Mouse (Mus musculus): Measurements from ENCODE around the gene Igf2bp3. TPM values are rescaled to one million over a fixed set of nuclear protein-coding genes. Genes with fewer than 3 reads are reported as not detected.

Gene Igf2bp3
- polyA plus RNA-seq, 1 experiment = 22.0 TPM

DNA sequence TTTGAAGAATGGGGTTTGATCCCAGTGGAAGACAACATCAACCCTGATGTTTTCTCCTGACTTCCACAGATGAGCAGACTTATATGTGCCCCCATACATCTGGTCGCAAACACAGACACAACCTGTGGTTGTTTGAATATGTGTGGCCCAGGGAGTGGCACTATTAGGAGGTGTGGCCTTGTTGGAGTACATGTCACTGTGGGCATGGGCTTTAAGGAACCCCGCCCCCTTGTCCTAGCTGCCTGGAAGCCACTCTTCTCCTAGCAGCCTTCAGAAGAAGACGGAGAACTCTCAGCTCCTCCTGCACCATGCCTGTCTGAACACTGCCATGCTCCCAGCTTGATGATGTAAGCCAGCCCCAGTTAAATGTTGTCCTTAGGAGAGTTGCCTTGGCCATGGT is 94.4 kb downstream of the Igf2bp3 start:
- no peak for DNase-seq (ENCODE audit: low read depth)
- no peak for TF ChIP-seq POLR2A (IDR thresholded peaks at IDR 0.05; ENCODE audit: borderline replicate concordance, extremely low read depth, insufficient read depth, insufficient read length, poor library complexity, severe bottlenecking)
- TF ChIP-seq CTCF (IDR thresholded peaks at IDR 0.05; ENCODE audit: borderline replicate concordance, extremely low read depth, insufficient read depth, insufficient read length) = no peak

- no peak for TF ChIP-seq POLR2A (IDR thresholded peaks at IDR 0.05; ENCODE audit: borderline replicate concordance, extremely low read depth, insufficient read depth, insufficient read length, poor library complexity, severe bottlenecking)
- TF ChIP-seq CTCF (IDR thresholded peaks at IDR 0.05; ENCODE audit: borderline replicate concordance, extremely low read depth, insufficient read depth, insufficient read length) = no peak
- peak; percentile 52 for DNase-seq (ENCODE audit: low read depth)
Observed at GRCm38 (mm10) chr6:49119462-49120135, 95.2 kb downstream of the Igf2bp3 start.

- TF ChIP-seq CTCF (IDR thresholded peaks at IDR 0.05; ENCODE audit: borderline replicate concordance, extremely low read depth, insufficient read depth, insufficient read length) (no peak), POLR2A (IDR thresholded peaks at IDR 0.05; ENCODE audit: borderline replicate concordance, extremely low read depth, insufficient read depth, insufficient read length, poor library complexity, severe bottlenecking) (no peak)
Observed at GRCm38 (mm10) chr6:49118446-49118845, 96.3 kb downstream of the Igf2bp3 start.

DNA sequence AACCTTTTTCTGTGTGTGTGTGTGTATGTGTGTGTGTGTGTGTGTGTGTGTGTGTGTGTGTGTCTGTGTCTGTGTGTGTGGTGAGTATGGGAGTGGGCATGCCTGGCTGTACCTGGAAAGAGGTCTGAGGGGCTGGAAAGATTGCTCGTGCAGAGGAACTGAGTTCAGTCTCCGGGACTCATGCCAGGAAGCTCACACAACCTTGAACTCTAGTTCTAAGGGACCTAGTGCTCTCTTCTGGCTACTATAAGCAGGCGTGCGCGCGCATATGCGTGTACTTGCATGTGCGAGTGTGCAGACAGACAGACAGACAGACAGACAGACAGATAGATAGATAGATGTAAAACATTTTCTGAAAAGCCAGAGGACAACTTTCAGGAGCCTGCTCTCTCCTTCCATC is 98.5 kb downstream of the Igf2bp3 start:
- TF ChIP-seq CTCF (IDR thresholded peaks at IDR 0.05; ENCODE audit: borderline replicate concordance, extremely low read depth, insufficient read depth, insufficient read length) (no peak), POLR2A (IDR thresholded peaks at IDR 0.05; ENCODE audit: borderline replicate concordance, extremely low read depth, insufficient read depth, insufficient read length, poor library complexity, severe bottlenecking) (no peak)

More at GRCm38 (mm10) chr6:49118446-49118845, 96.3 kb downstream of the Igf2bp3 start:
- DNase-seq (ENCODE audit: low read depth) = no peak

DNA sequence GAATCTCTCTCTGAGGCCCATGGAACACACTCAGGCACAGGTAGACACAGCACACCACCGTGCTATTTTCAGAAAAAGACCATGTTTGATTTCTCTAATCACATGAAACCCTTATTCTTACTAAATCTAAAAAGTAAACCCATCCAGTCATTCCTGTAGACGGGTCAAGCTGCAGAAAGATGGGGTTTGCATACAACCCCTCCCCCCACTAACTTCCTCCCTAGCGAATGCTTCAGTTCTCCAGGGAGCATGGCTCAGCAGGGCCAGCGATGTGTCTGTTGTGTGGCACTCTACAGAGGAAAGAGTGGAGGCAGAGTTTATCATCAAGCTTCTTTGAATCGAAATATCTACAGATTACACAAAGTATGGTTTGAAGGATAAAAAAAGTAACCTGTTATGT is 99.2 kb downstream of the Igf2bp3 start:
- DNase-seq (ENCODE audit: low read depth) = no peak
- no peak for TF ChIP-seq POLR2A (IDR thresholded peaks at IDR 0.05; ENCODE audit: borderline replicate concordance, extremely low read depth, insufficient read depth, insufficient read length, poor library complexity, severe bottlenecking)

More for the DNA sequence above, 98.5 kb downstream of the Igf2bp3 start:
- DNase-seq (ENCODE audit: low read depth) = no peak

DNA sequence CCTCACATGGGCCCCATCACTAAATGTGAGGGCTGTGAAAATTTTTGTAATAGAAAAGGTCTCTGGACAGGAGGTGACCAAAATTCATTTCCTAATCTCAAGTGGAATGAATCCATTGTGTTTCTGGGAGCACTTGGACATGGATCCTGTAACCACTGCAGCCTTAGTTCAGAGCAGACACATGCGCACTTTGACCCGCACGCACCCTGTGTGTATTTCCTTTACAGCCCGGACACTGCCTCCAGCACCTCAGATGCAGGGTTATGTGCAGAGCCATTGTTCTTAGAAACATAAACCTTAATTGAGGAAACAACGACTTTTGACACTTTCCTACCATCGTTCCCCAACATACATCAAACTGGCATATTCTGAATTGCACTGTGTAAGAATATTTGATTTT is 100.3 kb downstream of the Igf2bp3 start:
- TF ChIP-seq POLR2A (IDR thresholded peaks at IDR 0.05; ENCODE audit: borderline replicate concordance, extremely low read depth, insufficient read depth, insufficient read length, poor library complexity, severe bottlenecking) = no peak
- TF ChIP-seq CTCF (IDR thresholded peaks at IDR 0.05; ENCODE audit: borderline replicate concordance, extremely low read depth, insufficient read depth, insufficient read length) = no peak
- DNase-seq (ENCODE audit: low read depth) = no peak

- TF ChIP-seq CTCF (IDR thresholded peaks at IDR 0.05; ENCODE audit: borderline replicate concordance, extremely low read depth, insufficient read depth, insufficient read length) = no peak
- TF ChIP-seq POLR2A (IDR thresholded peaks at IDR 0.05; ENCODE audit: borderline replicate concordance, extremely low read depth, insufficient read depth, insufficient read length, poor library complexity, severe bottlenecking) = no peak
Observed at GRCm38 (mm10) chr6:49113895-49114294, 100.9 kb downstream of the Igf2bp3 start.

GRCm38 (mm10) chr6:49109196-49109595 is 105.6 kb downstream of the Igf2bp3 start:
- DNase-seq (ENCODE audit: low read depth) = no peak
- no peak for TF ChIP-seq POLR2A (IDR thresholded peaks at IDR 0.05; ENCODE audit: borderline replicate concordance, extremely low read depth, insufficient read depth, insufficient read length, poor library complexity, severe bottlenecking)
- TF ChIP-seq CTCF (IDR thresholded peaks at IDR 0.05; ENCODE audit: borderline replicate concordance, extremely low read depth, insufficient read depth, insufficient read length) = no peak

More at GRCm38 (mm10) chr6:49113895-49114294, 100.9 kb downstream of the Igf2bp3 start:
- no peak for DNase-seq (ENCODE audit: low read depth)

DNA sequence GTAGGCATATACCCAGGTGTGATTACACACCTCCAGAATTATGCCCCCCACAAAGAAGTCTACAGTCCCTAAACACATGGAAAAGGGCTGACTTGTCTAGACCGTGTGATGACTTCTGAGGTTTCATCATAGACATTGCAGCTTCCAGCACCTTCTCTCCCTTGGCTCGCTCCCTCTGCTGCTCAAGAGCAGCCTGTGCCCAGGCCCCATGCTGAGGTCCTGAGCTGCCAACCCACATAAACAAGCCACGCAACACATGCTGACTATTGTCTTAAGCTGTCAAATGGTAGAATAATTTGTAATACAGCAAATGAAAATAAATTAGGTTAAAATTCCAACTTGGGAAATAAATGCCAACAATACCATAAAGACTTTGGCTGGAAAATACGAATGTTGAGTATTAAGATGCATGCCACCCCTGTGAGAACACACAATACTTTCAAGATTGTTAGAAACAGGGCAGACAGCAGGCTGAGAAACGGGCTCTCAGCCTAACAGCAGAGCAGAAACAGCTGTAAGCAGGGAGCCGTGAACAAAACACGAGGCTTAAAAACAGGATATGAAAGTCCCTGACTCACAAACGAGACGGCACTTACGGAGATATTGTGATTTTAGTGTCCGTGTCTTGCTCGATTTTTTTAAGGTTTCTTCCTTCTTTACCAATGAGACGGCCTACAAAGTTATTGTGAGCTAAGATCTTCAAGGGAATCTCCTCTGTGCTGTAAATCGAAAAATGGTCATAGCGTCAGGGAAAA is 107.8 kb downstream of the Igf2bp3 start:
- no peak for DNase-seq (ENCODE audit: low read depth)
- TF ChIP-seq CTCF (IDR thresholded peaks at IDR 0.05; ENCODE audit: borderline replicate concordance, extremely low read depth, insufficient read depth, insufficient read length) (no peak), POLR2A (IDR thresholded peaks at IDR 0.05; ENCODE audit: borderline replicate concordance, extremely low read depth, insufficient read depth, insufficient read length, poor library complexity, severe bottlenecking) (no peak)

- no peak for DNase-seq (ENCODE audit: low read depth)
- no peak for TF ChIP-seq POLR2A (IDR thresholded peaks at IDR 0.05; ENCODE audit: borderline replicate concordance, extremely low read depth, insufficient read depth, insufficient read length, poor library complexity, severe bottlenecking)
- no peak for TF ChIP-seq CTCF (IDR thresholded peaks at IDR 0.05; ENCODE audit: borderline replicate concordance, extremely low read depth, insufficient read depth, insufficient read length)
Observed at GRCm38 (mm10) chr6:49099086-49099485, 115.7 kb downstream of the Igf2bp3 start.

- DNase-seq (ENCODE audit: low read depth) = peak; percentile 70
- TF ChIP-seq POLR2A (IDR thresholded peaks at IDR 0.05; ENCODE audit: borderline replicate concordance, extremely low read depth, insufficient read depth, insufficient read length, poor library complexity, severe bottlenecking) (no peak), CTCF (IDR thresholded peaks at IDR 0.05; ENCODE audit: borderline replicate concordance, extremely low read depth, insufficient read depth, insufficient read length) (no peak)
Observed at GRCm38 (mm10) chr6:49097596-49098110, 117.1 kb downstream of the Igf2bp3 start.
